Mouse (Mus musculus): ENCODE results near the gene Igf2bp3.

DNA sequence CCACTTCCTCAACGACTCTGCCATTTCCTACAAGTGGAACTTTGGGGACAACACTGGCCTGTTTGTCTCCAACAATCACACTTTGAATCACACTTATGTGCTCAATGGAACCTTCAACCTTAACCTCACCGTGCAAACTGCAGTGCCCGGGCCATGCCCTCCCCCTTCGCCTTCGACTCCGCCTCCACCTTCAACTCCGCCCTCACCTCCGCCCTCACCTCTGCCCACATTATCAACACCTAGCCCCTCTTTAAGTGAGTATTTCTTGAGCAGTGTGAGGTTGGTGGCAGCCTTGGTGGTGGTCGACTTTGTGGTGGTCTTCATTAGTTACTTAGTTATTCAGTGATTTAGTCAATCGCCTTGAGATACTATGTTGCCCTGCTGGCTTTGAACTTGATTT is 166.9 kb downstream of the Igf2bp3 start:
- no peak for TF ChIP-seq CTCF (IDR thresholded peaks at IDR 0.05; ENCODE audit: borderline replicate concordance, insufficient read depth, low read length)
- no peak for TF ChIP-seq POLR2A (IDR thresholded peaks at IDR 0.05; ENCODE audit: low read depth, low read length)

All from embryonic fibroblast, embryonic 13.5 days (primary cell).